Mouse (Mus musculus): ENCODE measurements around the gene Appl1.

Appl1 gene

DNA sequence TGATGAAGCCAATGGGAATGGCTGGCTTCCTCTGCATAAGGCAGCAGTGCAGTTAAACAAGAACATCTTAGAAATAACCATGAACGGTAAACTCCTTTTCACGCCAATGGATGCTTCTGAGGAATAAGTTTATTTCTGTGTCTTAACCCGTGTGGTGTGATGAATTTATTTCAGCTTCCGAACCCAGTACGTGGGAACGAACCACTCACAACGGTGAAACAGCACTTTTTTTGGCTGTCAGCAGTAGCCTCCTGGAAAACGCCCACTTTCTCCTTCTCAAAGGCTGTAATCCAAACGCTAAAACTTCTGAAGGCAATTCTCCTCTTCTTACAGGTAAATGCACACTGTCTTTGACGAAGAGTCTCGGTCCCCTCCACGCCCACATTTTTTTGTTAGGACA is 70.1 kb downstream of the Appl1 start:
- TF ChIP-seq GATA4 (IDR thresholded peaks at IDR 0.05; ENCODE audit: insufficient replicate concordance, low read length), result no peak

DNA sequence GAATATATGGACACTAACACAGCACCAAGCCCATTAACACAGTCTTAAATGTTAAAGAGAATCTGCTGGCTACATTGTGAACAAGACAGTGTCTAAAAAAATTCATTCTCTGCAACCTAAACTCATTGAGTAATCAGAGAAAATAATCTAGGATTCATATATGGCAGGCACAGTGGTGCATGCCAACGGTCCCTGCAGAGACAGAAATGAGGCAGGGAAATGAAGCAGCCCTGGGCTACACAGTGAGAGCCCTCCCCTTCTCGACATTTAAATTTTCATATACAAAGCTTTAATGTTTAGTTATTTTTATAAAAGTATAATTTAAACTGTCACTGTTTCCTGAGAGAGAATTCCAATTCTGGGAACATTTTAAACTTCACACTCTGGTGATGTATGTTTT is 71.5 kb downstream of the Appl1 start:
- TF ChIP-seq GATA4 (IDR thresholded peaks at IDR 0.05; ENCODE audit: insufficient replicate concordance, low read length), result no peak

DNA sequence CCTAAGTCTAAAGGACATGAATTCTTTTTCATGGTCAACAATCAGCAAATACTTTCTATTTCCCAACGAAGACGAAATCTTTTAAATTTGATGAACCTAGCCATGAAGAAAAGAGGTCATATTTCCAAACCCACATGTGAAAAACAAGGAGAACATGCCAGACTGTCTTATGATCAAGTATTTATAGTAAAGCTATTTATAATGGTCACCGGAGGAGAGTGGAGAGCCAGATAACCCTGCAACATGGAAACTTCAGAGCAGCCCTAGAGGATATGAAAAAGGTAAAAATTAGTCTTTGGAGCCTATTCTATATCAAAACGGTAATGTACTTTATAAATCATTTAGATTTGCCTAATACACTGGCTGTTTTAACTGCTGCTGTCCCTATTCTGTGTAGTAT is 76.6 kb downstream of the Appl1 start, which contains the start of gene Asb14:
Asb14 (plus strand) TSS at position 166 of the 400 bp plus-strand sequence.
- TF ChIP-seq GATA4 (IDR thresholded peaks at IDR 0.05; ENCODE audit: insufficient replicate concordance, low read length), result no peak

DNA sequence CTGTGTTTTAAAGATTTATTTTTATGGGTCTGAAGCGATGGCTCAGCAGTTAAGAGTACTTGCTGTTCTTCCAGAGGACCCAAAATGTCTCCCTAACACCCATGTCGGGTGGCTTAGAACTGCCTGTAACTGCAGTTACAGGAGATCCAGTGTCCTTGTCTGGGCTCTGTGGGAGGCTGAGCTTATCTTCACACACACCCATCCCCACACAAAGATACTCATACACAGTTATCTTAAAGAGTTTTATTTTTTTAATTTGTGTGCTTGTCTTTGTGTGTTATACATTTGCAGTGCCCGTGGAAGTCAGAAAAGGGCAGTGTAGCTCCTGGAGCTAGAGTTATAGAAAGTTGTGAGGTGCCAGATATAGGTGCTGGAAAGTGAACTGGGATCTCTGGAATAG is 80.3 kb downstream of the Appl1 start:
- TF ChIP-seq GATA4 (IDR thresholded peaks at IDR 0.05; ENCODE audit: insufficient replicate concordance, low read length), result no peak

DNA sequence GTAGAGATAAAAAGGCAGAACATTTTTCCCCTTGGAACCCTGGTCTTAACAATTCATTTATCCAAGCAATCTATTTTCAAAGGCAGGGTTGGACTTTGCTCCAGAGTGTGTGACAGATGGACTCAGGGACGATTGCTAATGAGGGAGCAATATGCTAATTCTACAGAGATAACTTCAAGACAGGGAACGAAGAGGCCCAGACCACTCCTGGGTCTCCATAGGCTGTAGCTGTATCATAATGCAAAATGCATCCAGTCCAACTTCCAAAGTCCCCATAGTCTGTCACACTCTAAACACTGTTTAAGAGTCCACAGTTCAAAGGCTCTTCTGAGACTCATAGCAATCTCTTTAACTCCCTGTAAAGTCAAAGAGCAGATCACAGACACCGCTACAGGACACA is 83.8 kb downstream of the Appl1 start:
- no peak for TF ChIP-seq GATA4 (IDR thresholded peaks at IDR 0.05; ENCODE audit: insufficient replicate concordance, low read length)

DNA sequence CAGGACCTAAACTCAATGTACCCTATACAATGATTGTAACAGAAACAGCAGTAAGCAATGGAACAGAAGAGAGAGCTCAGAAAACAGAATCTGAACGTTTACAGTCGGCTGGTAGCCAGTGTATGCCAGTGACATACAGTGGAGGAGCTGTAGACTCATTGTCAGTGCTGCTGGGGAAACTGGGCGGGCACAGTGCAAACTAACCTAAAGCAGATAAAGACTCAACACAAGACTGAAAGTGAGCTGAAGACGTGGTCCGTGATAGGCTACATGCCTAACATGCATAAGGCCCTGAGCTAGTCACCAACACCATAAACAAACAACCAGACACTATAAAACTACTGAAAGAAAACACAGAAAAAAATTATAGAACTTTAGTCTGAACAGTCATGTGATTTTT is 89.3 kb downstream of the Appl1 start:
- no peak for TF ChIP-seq GATA4 (IDR thresholded peaks at IDR 0.05; ENCODE audit: insufficient replicate concordance, low read length)

DNA sequence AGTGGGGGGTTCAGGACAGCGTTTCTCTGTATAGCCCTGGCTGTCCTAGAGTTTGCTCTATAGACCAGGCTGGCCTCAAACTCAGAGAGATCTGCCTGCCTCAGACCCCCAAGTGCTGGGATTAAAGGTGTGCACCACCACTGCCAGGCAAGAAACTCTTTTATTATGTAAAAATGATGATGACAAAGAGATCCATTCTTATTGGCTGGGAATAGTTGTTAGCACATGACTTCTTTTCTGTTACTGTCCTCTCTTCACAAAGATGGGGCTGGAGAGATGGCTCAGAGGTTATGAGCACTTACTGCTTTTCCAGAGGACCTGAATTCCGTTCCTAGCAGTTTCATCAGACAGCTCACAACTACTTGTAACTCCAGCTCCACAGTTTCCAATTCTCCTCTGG is 91.1 kb downstream of the Appl1 start:
- no peak for TF ChIP-seq GATA4 (IDR thresholded peaks at IDR 0.05; ENCODE audit: insufficient replicate concordance, low read length)

DNA sequence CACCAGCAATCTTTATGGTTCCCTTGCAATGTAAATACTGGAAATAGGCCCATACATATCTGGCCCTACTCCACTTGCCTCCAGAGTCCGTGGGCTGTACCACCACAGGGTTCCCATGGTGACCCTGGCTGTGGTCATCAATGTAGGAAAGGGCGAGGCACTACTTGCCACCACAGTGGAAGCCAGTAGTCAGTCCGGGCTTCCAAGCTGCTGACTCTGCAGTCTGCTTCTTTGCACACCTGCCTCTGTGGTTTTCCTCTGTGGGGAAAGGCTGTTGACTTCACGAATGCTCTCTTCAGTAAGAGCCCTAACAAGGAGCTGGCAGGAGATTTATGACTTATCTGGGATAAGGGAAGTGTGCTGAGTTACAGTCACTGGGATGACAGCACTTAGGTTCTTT is 92.3 kb downstream of the Appl1 start:
- TF ChIP-seq GATA4 (IDR thresholded peaks at IDR 0.05; ENCODE audit: insufficient replicate concordance, low read length), result no peak

Data from liver, adult (tissue).